Mouse (Mus musculus) heart, postnatal 10 days (tissue): ENCODE results near the gene Hoxb8. TPM values are rescaled to one million over a fixed set of nuclear protein-coding genes. Genes with fewer than 3 reads are reported as not detected.

ENCODE experiments used
- DNase-seq, 2 experiments: peaks; one replicate each; pipeline ENCODE4 v3.0.0; 2021
- intact Hi-C: fragments of 180-260 bp; cut with DNase I; formaldehyde crosslinking; loops from one replicate; pipeline ENCODE4 v1.15.1; 2025
- total RNA-seq, 2 experiments: library from RNA; stranded (reverse); gene quantifications; 2 replicates each; pipeline ENCODE4 v1.2.3; 2021

Gene Hoxb8
- total RNA-seq, 2 experiments from 2014 or later = not detected

DNA sequence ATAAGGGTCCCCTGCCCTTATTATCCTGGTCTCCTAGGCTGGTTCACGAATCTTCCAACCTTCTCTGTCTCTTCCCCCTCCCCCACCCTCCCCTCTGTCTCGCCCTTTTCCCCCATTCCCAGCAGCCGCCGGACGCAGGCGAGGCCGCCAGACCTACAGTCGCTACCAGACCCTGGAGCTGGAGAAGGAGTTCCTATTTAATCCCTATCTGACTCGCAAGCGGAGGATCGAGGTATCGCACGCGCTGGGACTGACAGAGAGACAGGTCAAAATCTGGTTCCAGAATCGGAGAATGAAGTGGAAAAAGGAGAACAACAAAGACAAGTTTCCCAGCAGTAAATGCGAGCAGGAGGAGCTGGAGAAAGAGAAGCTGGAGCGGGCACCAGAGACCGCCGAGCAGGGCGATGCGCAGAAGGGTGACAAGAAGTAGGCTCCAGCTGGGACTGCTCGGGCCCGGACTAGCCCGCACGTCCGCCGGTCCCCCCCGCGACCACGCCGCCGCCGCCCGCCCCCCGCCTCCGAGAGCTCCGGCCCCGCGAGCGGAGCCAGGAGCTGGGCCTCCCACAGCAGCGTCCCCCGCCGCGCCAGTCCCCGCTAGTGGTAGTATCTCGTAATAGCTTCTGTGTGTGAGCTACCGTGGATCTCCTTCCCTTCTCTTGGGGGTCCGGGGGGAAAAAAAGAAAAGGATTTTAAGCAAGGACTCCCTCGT is 2.5 kb downstream of the Hoxb8 start:
- intact Hi-C loops = no loop called here
- DNase-seq = peak in 1 of 2 experiments; percentile 43

DNA sequence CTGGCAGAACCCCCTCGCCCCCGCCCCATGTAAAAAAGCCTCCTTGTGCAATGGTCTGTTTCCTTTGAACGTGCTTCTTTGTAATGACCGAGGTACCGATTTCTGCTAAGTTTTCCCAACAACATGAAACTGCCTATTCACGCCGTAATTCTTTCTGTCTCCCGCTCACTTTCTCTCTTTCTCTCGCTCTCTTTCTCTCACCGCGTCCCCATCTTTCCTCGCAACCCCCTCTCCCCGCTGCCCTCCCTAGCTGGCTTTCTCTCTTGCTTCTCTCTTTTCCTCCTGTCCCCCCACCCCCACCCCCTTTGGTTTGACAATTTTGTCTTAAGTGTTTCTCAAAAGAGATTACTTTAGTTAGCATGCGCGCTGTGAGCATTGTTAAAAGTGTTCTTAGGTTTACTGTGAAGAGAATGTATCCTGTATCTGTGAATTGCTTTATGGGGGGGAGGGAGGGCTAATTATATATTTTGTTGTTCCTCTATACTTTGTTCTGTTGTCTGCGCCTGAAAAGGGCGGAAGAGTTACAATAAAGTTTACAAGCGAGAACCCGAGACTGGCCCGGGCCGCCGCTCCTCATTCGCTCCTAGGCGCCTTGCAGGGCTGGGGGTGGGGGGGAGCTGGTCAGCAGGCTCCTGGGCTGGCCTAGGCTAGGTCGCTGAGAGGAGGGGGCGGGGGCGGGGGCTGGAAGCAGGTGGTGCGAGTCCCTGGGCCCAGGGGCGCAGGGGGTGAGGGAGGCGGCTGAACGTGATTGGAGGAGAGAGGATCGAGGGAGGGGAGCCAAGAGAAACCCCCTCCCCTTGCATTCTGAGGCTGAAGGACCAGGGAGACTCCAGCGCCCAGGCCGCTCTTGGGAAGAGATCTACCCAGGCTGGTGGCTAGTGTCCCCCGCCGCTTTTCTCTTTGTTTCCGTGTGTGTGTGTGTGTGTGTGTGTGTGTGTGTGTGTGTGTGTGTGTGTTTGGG is 3.3 kb downstream of the Hoxb8 start:
- no peak for DNase-seq
- intact Hi-C loops = no loop called here

DNA sequence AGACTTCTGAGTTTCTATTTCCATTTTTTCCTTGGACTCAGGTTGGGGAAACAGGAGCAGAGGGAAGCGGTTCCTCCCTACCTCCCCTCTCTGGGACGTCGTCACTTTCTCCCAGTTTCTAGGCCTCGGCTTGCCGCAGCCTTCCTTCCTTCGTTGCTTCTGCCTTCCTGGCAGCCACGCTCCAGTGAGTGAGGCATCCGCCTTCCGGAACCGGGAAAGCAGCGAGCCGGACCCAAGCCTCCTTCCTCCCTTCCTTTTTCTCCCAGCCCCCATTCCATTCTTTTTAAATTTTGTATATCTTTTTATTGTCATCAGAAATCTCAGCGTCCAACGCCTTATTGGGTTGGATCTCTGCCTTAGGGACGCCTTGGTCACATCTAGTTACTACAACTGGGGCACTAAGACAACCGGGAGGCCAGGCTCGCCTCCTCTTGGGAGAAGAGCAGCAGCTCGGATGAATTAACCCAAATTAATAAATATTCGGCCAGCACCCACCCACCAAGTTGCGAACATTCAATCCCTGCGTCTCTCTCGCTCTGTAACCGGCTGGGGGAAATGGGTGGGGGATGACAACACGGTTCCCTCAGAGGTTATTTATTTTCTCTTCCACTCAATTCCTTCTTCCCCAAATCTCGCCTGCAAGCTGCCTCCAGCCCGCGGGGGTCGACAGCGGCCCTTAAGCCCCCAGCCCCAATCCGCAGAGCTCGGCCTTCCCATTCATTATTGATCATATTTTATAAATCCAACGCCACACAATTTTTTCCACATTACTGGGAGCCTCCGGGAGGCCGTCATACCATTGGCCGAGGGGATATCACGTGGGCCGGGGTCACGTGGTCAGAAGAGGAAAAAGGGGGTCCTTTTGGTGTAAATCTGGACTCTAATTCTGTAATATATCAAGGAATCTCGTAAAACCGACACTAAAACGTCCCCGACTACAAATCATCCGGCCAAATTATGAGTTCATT is 4.3 kb downstream of the Hoxb8 start, which contains the start of gene Hoxb7:
TSS of gene Hoxb7 (plus strand) at position 853 of the 968 bp plus-strand sequence.
- DNase-seq = no peak
- intact Hi-C loops = no loop called here

DNA sequence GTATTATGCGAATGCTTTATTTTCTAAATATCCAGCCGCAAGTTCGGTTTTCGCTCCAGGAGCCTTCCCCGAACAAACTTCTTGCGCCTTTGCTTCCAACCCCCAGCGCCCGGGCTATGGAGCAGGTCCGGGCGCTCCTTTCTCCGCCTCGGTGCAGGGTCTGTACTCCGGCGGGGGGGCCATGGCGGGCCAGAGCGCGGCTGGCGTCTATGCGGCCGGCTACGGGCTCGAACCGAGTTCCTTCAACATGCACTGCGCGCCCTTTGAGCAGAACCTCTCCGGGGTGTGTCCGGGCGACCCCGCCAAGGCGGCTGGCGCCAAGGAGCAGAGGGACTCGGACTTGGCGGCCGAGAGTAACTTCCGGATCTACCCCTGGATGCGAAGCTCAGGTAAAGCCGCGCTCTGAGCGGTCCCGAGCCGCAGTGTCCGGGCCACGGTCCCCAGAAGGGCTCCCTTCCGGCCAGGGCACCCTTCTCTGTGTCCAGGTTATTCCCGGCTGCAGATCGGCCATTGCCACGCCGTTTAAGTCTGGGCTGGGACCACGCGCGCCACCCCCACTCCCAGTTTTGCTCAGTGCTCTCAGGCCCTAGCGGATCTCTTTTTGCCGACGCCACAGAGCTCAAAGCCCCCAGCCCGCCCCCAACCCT is 5.2 kb downstream of the Hoxb8 start:
- intact Hi-C loops = no loop called here

DNA sequence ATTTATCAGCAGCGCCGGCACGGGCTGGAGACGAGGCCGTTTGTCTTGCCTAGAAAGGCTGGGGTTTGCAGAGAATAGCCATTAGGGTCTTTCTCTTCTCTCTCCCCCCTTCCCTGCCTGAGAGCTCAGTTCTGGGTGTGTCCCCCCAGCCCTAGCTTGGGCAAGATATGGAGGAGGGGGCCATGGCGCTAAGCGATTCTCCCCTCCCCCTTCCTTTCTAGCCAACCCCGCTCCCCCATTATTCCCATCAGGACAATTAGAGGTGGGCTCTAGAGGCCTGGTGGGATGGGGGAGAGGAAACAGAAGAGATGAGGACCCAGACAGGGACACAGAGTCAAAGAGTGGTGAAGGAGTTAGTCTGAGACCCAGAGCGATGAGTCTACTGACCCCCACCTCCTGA is 5.7 kb downstream of the Hoxb8 start:
- intact Hi-C loops = no loop called here
- no peak for DNase-seq

More for the DNA sequence above, 5.2 kb downstream of the Hoxb8 start:
- DNase-seq = no peak

DNA sequence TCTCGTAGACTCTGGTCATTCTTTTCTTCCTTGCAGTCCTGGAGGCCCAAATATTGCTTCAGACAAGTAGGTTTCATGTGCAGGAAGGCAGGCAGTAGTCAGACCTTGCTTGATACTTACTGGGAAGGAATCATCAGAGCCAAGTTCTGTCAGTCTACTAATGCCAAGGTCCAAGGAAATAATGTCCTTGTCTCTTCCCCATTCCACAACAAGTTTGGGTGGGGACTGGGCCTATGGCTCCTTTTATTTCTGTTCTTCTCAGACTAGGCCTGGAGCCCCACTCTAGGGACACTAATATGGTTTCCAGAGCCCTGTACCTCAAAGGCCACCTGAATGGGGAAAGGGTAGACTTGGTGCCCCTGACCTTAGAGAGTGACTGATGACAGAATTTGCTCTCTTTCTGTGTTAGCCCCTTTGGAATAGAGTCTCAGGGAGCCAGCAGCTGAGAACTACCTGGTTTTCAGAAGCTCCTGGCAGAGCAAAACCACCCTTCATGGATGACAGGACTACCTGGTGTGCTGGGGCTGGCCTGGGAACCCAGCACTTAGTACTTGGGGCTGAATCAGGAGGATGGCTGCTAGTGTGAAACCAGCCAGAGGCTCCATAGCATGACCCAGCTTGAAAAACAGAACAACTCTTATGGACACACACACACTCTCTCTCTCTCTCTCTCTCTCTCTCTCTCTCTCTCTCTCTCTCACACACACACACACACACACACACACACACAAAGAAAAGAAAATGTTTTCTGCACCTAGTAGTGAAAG is 6.9 kb downstream of the Hoxb8 start:
- intact Hi-C loops = no loop called here
- DNase-seq = no peak

DNA sequence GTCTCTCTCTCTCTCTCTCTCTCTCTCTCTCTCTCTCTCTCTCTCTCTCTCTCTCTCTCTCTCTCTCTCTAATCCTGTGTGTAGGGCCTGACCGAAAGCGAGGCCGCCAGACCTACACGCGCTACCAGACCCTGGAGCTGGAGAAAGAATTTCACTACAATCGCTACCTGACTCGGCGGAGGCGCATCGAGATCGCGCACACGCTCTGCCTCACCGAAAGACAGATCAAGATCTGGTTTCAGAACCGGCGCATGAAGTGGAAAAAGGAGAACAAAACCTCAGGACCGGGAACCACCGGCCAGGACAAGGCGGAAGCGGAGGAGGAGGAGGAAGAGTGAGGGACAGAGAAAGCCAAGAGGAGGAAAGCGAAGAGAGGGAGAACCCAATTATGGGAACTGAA is 7.6 kb downstream of the Hoxb8 start:
- intact Hi-C loops = no loop called here
- DNase-seq = no peak

DNA sequence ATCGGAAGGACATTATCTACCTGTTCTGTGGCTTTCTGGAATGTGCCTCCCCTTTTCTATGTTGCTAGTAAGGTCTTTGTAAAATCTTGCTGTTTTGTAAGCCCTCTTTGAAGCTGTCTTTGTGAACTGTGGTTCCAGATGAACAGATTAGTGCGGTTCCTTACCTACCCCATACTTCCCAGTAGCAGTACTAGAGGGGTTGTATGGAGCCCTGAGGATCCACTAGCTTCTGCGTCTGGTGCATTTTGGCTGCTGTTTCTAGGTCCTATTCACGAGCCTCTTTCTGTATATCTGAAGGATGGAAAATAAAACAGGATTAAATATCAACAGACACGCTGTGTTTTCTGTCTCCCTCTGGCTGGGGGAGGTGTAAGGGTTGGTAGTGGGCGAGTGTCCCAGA is 8.1 kb downstream of the Hoxb8 start:
- no peak for DNase-seq
- intact Hi-C loops = no loop called here

DNA sequence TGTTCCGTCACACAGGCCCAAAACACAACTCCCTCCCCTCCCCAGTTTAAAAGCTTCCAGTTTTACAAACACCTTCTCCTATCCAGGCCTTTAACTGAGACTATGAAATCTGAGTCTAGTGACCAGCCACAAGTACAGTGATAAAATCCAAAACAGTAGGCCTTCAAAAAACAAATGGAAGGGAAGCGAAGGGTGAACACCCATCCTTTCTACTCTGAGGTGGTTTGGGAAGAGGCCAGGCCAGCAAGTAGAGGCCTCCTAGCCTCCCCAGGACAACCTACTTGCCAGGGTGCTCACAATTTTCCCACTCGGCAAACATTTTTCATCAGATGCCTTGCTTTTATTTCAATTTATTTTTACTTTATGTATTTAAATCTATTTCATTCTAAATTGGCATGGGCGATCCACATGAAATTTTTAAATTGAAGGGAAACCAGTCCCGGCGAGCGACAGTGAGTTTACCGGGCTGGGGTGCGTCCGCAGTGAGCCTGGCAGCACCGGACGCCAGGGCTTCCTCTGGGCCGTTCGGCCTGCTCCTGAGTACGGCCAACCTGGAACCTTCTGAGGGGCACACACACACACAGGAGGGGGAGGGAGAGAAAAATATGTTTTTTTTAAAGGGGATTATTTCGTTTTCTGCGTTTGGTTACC is 9.1 kb downstream of the Hoxb8 start:
- intact Hi-C loops = no loop called here
- DNase-seq = no peak

DNA sequence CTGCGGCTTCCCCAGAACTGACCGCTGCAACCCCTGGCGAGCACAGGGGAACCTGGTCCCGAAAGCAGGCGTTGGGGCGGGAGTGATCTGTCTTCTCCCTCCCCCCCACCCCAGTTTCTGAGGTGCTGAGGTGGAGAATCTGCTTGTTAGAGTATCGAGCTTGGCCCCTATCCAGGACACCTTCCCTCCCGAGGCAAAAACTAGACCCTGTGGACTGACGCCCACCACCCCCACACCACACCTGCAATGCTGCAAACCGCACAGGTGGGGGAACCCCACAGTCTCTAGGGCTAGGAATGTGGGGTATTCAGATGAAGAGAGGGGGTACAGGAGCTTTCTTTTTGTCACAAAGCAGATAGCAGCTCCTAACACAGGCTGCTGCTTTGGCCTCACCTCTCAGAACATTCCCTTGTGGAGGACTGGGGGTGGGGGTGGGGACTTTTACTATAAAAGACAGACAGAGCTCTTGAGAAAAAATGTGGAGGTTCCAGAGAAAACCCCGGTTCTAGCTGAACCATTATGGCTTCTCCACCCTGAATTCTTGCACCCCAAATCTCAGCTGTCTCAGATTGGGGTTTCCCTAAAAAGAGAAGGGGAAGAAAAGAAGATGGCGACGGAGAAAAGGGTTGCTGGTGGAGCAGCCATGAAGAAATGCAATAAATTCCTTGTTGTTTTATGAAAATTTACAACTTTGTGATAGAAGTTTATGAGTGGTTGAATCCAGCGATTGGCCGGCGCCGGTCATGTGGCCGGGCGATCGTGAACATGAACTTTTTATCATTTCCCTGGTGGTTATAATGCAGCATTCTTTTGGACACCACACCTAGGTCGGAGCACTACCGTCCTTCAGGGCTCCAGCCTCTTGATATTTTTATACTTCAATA is 10.2 kb downstream of the Hoxb8 start, which contains the start of gene Hoxb6:
TSS of gene Hoxb6 (plus strand) at position 796 of the 884 bp plus-strand sequence.
- intact Hi-C loops = no loop called here

DNA sequence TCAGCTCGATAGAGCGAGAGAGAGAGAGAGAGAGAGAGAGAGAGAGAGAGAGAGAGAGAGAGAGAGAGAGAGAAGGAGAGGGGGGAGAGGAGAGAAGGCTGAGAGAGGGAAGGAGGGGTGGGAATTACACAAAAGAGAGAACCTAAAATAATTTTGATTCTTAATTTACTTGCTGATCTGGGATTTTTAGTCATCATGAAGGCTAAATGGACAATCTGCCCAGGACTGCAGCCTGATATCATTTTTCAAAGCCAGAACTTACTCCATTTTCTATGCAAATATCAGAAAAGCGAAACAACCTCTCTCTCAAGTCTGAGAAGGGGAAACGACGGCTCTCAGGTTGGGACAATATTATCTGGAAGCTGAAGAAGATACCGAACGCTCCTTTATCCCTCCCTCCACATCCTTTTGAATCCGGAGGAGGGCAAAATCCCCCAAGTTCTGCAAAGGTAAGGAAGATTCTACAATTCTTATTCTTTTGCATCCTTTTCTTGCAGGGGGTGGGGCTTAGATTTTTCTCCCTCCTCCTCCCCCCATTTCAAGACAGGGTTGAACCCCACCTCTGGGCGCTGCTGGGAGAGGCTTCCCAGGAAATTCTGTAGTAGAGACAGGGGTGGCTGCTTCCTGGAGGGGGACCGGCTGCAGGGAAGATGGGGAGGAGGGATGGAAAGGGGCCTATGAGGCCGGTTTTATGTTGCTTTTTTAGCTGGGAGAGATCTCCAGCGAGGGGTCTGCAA is 11.0 kb downstream of the Hoxb8 start:
- DNase-seq = no peak
- intact Hi-C loops = no loop called here

More for the DNA sequence above, 10.2 kb downstream of the Hoxb8 start, which contains the start of gene Hoxb6:
- DNase-seq = no peak

DNA sequence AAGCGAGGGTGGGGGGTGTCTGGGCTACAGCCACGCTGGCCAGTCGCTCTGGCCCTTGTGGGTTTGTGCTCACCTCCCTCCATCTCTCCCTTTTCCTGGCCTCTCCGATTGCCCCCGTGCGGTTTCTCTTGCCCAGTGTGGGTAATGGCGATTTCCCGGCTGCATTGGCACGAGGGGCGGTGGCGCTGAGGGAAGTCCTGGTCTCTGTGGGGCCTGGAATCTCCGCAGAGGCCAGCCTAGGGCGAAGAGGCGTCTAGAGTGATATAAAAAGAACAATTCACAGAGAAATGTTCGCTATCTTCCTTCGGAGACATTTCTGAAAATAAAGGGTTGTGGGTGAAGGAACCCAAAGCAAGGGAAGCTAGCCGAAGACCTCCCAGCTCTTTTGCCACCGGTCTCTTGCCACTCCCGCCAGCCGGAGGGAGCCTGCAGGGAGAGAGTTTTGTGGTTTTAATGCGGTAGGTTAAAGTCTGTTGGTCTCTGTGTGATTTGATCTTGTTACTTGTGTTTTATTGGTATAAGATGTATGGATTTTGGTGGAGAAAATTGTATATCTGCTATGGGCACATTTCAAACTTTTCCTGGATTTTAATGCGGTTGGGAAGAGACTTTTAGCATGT is 11.7 kb downstream of the Hoxb8 start:
- intact Hi-C loops = no loop called here
- DNase-seq = no peak

DNA sequence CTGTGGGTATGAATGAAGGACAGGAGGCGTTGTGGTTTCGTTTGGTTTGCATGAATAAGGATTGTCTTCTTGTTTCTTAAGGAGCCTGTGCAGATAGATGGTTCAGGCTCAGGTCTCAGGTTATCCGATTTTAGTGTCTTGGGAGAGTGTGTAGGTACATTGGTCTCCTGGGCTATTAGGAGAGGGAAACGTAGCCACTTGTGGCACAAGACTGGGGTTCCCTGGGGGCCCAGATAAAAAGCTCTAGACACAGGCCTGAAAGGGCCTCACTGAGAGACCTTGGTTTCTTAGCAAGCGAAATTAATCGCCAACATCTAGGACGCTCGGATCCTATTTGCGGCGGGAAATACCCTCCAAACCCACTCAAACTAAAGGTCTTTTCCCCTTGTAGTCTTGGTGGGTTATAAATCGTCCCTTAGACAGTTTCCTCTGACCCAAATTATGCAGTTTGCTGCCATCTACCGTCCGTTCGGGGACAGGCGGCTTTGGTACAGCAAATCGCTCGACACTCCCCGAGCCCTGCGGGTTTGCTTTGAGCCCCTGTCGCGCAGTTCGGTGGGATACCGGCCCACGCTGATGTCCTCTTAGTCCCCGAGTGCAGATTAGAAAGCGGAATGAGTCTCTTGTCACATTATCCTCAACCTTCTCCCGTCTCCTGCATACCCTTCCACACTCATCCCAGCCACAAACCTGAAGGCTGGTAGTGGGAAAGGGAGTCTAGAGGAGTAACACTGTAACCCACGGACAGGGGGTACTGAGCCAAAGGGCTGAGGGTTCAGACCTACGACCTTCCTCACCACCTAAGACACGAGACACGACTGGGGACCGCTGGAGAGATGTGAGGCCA is 12.8 kb downstream of the Hoxb8 start:
- DNase-seq = peak; percentile 73 to 86
- intact Hi-C loops = loop anchor here (2.0 kb wide), 1 partner anchor 16 kb away; no protein-coding TSS in a partner anchor

DNA sequence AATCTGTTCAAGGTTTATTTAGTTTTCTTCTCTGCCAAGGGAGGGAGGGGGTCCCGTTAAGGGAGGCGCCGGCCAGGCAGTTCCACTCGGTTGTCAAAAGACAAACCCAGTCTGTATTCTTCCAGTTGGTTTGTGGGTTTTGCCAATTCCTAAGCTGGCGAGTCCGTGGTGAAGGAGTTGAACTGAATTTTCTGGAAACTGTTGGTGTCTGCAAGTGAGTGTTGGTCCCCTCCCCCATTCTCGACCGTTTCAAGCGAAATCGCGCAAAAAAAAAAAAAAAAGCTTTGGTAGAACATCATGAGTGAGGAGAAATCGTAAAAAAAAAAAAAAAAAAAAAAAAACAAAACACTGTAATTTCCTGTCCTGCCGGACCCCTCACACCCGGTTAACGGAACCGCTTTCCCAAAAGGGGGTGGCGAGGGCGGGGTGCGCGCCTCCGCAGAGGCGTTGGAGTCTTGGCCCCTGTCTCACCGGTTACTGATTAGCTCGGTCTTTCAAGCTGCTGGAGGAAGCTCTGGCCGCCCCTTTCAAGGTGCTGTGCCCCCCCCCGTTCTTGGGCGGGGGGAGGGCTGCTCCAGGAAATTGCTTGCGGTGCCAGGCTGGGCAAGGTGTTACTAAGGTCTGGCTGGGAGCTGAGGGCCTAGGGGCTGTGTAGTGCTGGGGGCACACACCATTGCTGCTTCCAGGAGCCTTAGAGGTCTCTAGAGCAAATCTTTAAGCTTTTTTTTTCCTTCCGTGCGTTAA is 13.6 kb downstream of the Hoxb8 start:
- intact Hi-C loops = loop anchor here (2.0 kb wide), 1 partner anchor 16 kb away; no protein-coding TSS in a partner anchor
- DNase-seq = no peak

DNA sequence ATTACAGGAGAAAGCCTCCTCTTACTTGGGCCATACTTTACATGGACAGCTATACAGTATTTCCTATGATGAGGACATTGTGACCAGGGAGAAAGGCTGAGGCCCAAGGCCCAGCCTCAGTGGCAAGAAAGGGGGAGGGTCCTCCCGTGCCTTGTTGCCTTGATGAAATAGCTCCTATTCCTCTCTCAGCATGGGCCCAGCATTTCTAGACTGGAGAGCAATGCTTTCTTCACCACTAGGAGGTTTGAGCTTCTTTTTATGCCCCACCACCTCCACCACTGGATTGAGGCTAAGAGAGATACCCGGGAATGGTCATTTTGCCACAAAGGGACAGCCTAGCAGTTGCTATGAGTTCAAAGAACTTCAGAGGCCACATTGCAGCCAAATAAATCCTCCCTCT is 15.3 kb downstream of the Hoxb8 start:
- DNase-seq = no peak
- intact Hi-C loops = no loop called here
